Mouse (Mus musculus) urinary bladder, postnatal 14 days (tissue): ENCODE measurements at regions not wholly inside any gene's neighbourhood (a gene's known extent, or its start where the extent isn't known, plus 50 kb on each side); places are given as distances from the start of the nearest gene placed in this dataset.
A peak's percentile ranks its signal among the peaks of the same experiment; 100 is the strongest.

Experiments used
- DNase-seq: peaks from one replicate; pipeline ENCODE4 v3.0.0; 2021; ENCODE audit warnings: low spot score

GRCm38 (mm10) chrX:21644851-21645250, 69.8 kb upstream of the Slc6a14 start:
- no peak for DNase-seq

GRCm38 (mm10) chrX:21651508-21652297, 63.0 kb upstream of the Slc6a14 start:
- peak; percentile 7 for DNase-seq
